Mouse (Mus musculus) lung, adult 2 months (tissue): ENCODE data around the gene Cyth1.

Source experiments
- CTCF ChIP-seq: fragments of 200-500 bp; IDR thresholded peaks from 2 replicates; pipeline ENCODE4 v1.5.1; 2011; ENCODE audit warnings: mild to moderate bottlenecking, low read length, control low read depth; ENCODE audit not compliant: insufficient read depth
- POLR2A ChIP-seq: fragments of 200-500 bp; IDR thresholded peaks from 2 replicates; pipeline ENCODE4 v1.6.1; 2011; ENCODE audit warnings: low read depth, mild to moderate bottlenecking, control low read depth, low read length, borderline replicate concordance; ENCODE audit errors: extremely low read depth

GRCm38 (mm10) chr11:118130534-118130933 is 117.9 kb downstream of the Cyth1 start, which contains the start of gene Dnah17:
- TF ChIP-seq CTCF, result no peak
- TF ChIP-seq POLR2A, result no peak
